In genomic region chr3:81208246-81208645, GRCm38 (mm10) we compare ENCODE assay signal across 15 mouse cellular contexts.
"Had no signal": no experiment of that assay in that cellular context is flagged by ENCODE, and none has a peak within 500 bp of the region (broad histone marks: within the 10 kb centered on the region; RNA-seq: fewer than 3 reads in every experiment).

No protein-coding gene starts in this region.

- H3K9ac ChIP-seq: neural tube, embryonic 15.5 days; stomach, embryonic 15.5 days had no signal

- H3K4me3 ChIP-seq: neural tube, embryonic 15.5 days; stomach, embryonic 15.5 days had no signal

- H3K36me3 ChIP-seq: neural tube, embryonic 15.5 days; stomach, embryonic 15.5 days had no signal

- H3K9me3 ChIP-seq: neural tube, embryonic 15.5 days; stomach, embryonic 15.5 days had no signal

- H3K4me2 ChIP-seq: neural tube, embryonic 15.5 days; stomach, embryonic 15.5 days had no signal

- H3K27ac ChIP-seq: neural tube, embryonic 15.5 days; stomach, embryonic 15.5 days; stomach, postnatal 0 days had no signal

- H3K4me1 ChIP-seq: neural tube, embryonic 15.5 days; stomach, embryonic 15.5 days had no signal

- H3K27me3 ChIP-seq: neural tube, embryonic 15.5 days; stomach, embryonic 15.5 days had no signal

- DNase-seq: retina, postnatal 1 day; right cerebral cortex, adult 18-20 months; right cerebral cortex, postnatal 14 days; right cerebral cortex, postnatal 25 days; right cerebral cortex, postnatal 4 days; spleen, adult 18-20 months; thymus, adult 18-20 months; thymus, adult 2 months; thymus, postnatal 14 days; thymus, postnatal 25 days; thymus, postnatal 36 days; thymus, postnatal 4 days had no signal
